Mouse (Mus musculus) neural tube, embryonic 13.5 days (tissue): ENCODE results near the gene Saysd1. TPM values are rescaled to one million over a fixed set of nuclear protein-coding genes. Genes with fewer than 3 reads are reported as not detected.
A peak's percentile ranks its signal among the peaks of the same experiment; 100 is the strongest.

Experiments used
- ATAC-seq: fragments of 200-750 bp; cut with Nextera tagmentation; 2 replicates; pipeline ENCODE4 v1.8.0; 2017; ENCODE audit warnings: low read depth, mild to moderate bottlenecking, moderate TSS enrichment, moderate library complexity
- H3K27ac ChIP-seq: fragments of 300-500 bp; sonication (generic); replicated peaks from 2 replicates; pipeline ENCODE4 v1.5.1; 2015; ENCODE audit warnings: moderate library complexity, mild to moderate bottlenecking, inconsistent platforms
- H3K27me3 ChIP-seq: fragments of 300-500 bp; sonication (generic); 2 replicates; pipeline ENCODE4 v1.6.1; 2015; ENCODE audit warnings: mild to moderate bottlenecking, inconsistent platforms
- H3K36me3 ChIP-seq: fragments of 300-500 bp; sonication (generic); 2 replicates; pipeline ENCODE4 v1.6.1; 2015; ENCODE audit warnings: mild to moderate bottlenecking, inconsistent platforms
- H3K4me1 ChIP-seq: fragments of 300-500 bp; sonication (generic); replicated peaks from 2 replicates; pipeline ENCODE4 v1.6.1; 2015; ENCODE audit warnings: inconsistent platforms
- H3K4me2 ChIP-seq: fragments of 300-500 bp; sonication (generic); 2 replicates; pipeline ENCODE4 v1.6.1; 2015; ENCODE audit warnings: inconsistent platforms, mild to moderate bottlenecking, moderate library complexity
- H3K4me3 ChIP-seq: fragments of 300-500 bp; sonication (generic); 2 replicates; pipeline ENCODE4 v1.5.1; 2015; ENCODE audit warnings: mild to moderate bottlenecking, inconsistent platforms
- H3K9ac ChIP-seq: fragments of 300-500 bp; sonication (generic); 2 replicates; pipeline ENCODE4 v1.6.1; 2015; ENCODE audit warnings: moderate library complexity, mild to moderate bottlenecking, inconsistent platforms
- H3K9me3 ChIP-seq: fragments of 300-500 bp; sonication (generic); 2 replicates; pipeline ENCODE4 v1.6.1; 2016; ENCODE audit warnings: inconsistent platforms
- WGBS: fragments of 180-500 bp; shearing (Covaris S2); methylation state at CpG from one replicate; pipeline ENCODE4 v1.1.7; 2015; 5-methylcytosine and 5-hydroxymethylcytosine counted together
- polyA plus RNA-seq: library from polyadenylated mRNA; unstranded; fragments of >200 nt; fragmentation: Nextera tagmentation; extraction: Ambion mirVana; gene quantifications from 2 replicates; pipeline ENCODE4 v1.2.1, GENCODE M21; 2015

Gene Saysd1
- 12.3 and 14.3 TPM in 2 replicates for polyA plus RNA-seq

DNA sequence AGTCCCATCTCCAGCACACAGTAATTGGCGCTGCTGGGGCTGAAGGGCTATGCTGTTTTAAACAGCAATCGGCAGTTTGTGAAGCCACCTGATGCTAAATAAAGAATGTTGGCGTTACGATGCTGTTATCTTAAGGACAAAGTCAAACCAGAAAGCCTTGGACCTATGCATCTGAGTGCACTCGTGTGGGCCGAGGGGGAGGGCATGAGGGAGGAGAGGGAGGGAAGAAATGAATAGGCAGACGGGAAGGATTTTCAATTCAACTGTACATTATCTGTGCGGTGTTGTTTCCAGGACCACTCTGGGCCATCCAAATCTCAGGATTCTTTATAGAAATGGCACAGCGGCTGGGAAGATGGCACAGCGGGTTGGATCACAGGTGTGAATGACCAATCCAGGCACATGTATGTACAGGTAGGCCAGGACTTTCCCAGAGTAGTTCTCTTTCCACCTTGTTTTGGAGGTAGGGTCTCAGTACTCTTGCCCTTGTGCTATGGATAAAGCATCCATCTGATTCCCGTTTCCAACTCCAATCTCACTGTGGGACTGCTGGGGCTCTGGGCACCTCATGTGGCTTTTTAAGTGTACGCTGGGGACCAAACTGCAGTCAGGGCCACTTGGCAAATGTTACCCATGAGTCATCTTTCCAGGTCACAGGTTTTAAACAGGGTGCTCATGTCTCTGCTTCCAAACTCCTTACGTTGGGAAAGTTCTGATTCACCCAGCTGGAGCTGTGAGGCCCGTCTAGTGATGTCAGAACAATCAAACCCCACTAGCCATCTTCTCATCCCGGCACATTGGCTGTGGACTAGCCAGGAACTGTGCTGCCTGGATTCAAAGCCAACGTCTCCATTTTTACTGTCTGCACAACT lies at the start of gene Saysd1:
Gene Saysd1, minus strand, starts transcription at position 51 of the 872 bp plus-strand sequence.
- H3K27me3 ChIP-seq: no peaks in the 10 kb centered on the region
- no peak for ATAC-seq
- H3K4me1 ChIP-seq: 0 out of 2 replicates have a peak, but pooled peaks cover under 1% of the 10 kb centered on the region
- H3K9me3 ChIP-seq: no peaks in the 10 kb centered on the region
- H3K4me3 ChIP-seq: no peak within 1 kb of the TSS
- 0 out of 2 replicates have a peak, but pooled peaks cover 5% of the 10 kb centered on the region for H3K36me3 ChIP-seq
- H3K27ac ChIP-seq: no peak within 1 kb of the TSS
- no peak within 1 kb of the TSS for H3K9ac ChIP-seq
- 84% methylated on average over 16 of the region's 16 CpGs for WGBS
- H3K4me2 ChIP-seq: no peak within 1 kb of the TSS

- H3K27me3 ChIP-seq: peaks cover 8% of the 10 kb centered on the region
- ATAC-seq: no peak
- H3K4me2 ChIP-seq: no peak overlapping the region
- H3K27ac ChIP-seq: no peak overlapping the region
- H3K36me3 ChIP-seq: no peaks in the 10 kb centered on the region
- peaks cover 25% of the 10 kb centered on the region for H3K4me1 ChIP-seq
- H3K9ac ChIP-seq: no peak overlapping the region
- 87% methylated on average over 9 of the region's 9 CpGs for WGBS
- H3K4me3 ChIP-seq: no peak overlapping the region
- H3K9me3 ChIP-seq: no peaks in the 10 kb centered on the region
These were observed 47.1 kb upstream of the Saysd1 start for GRCm38 (mm10) chr14:20185426-20185825.

DNA sequence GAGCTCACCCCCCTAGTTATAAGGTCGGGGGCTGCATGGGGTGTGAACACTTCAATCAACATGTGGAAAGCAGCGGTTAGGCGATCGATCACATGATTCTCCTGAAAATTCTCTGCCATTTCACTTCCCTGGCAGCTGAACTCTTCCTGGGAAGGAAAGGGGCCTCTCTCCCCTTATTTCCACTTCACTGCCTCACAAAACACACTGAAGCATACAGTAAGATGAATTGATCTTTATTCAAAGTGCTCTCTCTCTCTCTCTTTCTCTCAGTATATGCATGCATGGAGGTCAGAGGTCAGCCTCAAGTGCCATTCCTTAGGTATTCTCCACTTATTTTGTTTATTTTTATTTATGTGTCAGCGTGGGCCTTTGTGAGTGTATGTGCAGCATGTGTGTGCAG lies 45.4 kb upstream of the Saysd1 start:
- no peak overlapping the region for H3K4me2 ChIP-seq
- H3K36me3 ChIP-seq: no peaks in the 10 kb centered on the region
- ATAC-seq: no peak
- no peak overlapping the region for H3K27ac ChIP-seq
- peak overlapping the region; percentile 34; the same call in 1 of the 2 replicates for H3K9ac ChIP-seq
- no peak overlapping the region for H3K4me3 ChIP-seq
- H3K27me3 ChIP-seq: peaks cover 13% of the 10 kb centered on the region
- H3K4me1 ChIP-seq: peaks cover 40% of the 10 kb centered on the region
- WGBS: 35% methylated on average over 5 of the region's 5 CpGs
- H3K9me3 ChIP-seq: no peaks in the 10 kb centered on the region

GRCm38 (mm10) chr14:20182596-20182995 lies 44.3 kb upstream of the Saysd1 start:
- no peaks in the 10 kb centered on the region for H3K36me3 ChIP-seq
- H3K27ac ChIP-seq: no peak overlapping the region
- no peak overlapping the region for H3K9ac ChIP-seq
- H3K4me3 ChIP-seq: no peak overlapping the region
- WGBS: 72% methylated on average over 7 of the region's 7 CpGs
- ATAC-seq: no peak
- H3K9me3 ChIP-seq: no peaks in the 10 kb centered on the region
- H3K27me3 ChIP-seq: peaks cover 13% of the 10 kb centered on the region
- H3K4me1 ChIP-seq: peaks cover 50% of the 10 kb centered on the region
- no peak overlapping the region for H3K4me2 ChIP-seq

GRCm38 (mm10) chr14:20181466-20181921 lies 43.2 kb upstream of the Saysd1 start, which contains the start of gene Kcnk5:
Gene Kcnk5, minus strand, starts transcription at chr14:20181809.
- no peaks in the 10 kb centered on the region for H3K9me3 ChIP-seq
- H3K4me1 ChIP-seq: peaks cover 50% of the 10 kb centered on the region
- no peak within 1 kb of the TSS for H3K27ac ChIP-seq
- H3K9ac ChIP-seq: peak within 1 kb of the TSS; percentile 64
- no peaks in the 10 kb centered on the region for H3K36me3 ChIP-seq
- peak within 1 kb of the TSS; percentile 64 for H3K4me3 ChIP-seq
- peak; percentile 95 for ATAC-seq
- 0% methylated on average over 36 of the region's 36 CpGs for WGBS
- peaks cover 13% of the 10 kb centered on the region for H3K27me3 ChIP-seq
- peak within 1 kb of the TSS; percentile 96 for H3K4me2 ChIP-seq

DNA sequence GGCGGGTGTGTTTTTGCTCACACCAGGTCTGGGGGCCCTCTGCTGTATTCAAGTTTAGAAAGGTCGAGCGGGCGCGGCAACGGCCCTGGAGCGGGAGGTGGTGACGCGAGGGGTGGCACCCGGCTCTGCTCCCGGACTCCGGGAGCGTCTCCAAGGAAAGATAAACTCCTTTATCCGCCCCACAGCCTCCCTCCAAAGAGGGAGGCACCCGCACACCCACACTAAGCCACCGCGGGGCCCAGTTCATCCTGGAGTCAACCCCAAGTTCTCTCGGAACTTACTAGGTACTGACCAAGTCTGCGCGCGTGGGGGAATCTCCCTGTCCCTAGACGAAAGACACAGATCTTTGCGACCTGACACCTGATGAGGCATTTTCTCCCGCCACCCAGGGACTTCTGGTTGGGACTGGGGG lies 42.4 kb upstream of the Saysd1 start:
- ATAC-seq: 0 out of 2 replicates have a peak, but pooled peaks have one; percentile 6
- Histone ChIP-seq H3K9ac (peak overlapping the region; percentile 64), H3K27ac (no peak overlapping the region), H3K4me2 (peak overlapping the region; percentile 96), H3K36me3 (no peaks in the 10 kb centered on the region), H3K4me3 (peak overlapping the region; percentile 64), H3K4me1 (peaks cover 50% of the 10 kb centered on the region), H3K9me3 (no peaks in the 10 kb centered on the region), H3K27me3 (peaks cover 13% of the 10 kb centered on the region)
- WGBS: under 1% methylated on average over 24 of the region's 24 CpGs

DNA sequence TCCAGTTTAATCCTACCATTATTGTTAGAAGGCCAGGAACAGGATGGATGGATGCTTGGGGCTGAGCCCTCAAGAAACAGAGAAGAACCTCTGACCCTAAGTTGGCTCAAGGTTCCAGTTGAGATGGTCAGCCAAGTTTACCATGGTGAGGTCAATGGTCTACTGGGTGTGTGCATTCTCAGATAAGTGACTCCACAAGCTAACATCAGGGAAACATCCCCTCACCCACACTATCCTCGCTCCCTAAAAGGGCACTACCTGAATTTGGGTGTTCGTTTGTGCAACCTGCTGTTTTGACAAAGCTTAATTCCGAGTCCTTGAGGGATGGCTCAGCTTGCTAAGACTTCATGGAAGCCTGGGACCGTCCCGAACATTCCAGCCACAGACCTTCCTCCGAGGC lies 42.0 kb upstream of the Saysd1 start:
- no peak for ATAC-seq
- no peaks in the 10 kb centered on the region for H3K36me3 ChIP-seq
- H3K9me3 ChIP-seq: no peaks in the 10 kb centered on the region
- H3K4me2 ChIP-seq: peak overlapping the region; percentile 96
- no peak overlapping the region for H3K27ac ChIP-seq
- H3K27me3 ChIP-seq: peaks cover 13% of the 10 kb centered on the region
- peak overlapping the region; percentile 64 for H3K4me3 ChIP-seq
- 8% methylated on average over 6 of the region's 6 CpGs for WGBS
- peak overlapping the region; percentile 64; the same call in 1 of the 2 replicates for H3K9ac ChIP-seq
- peaks cover 50% of the 10 kb centered on the region for H3K4me1 ChIP-seq

- Histone ChIP-seq H3K4me1 (peaks cover 50% of the 10 kb centered on the region), H3K4me2 (peak overlapping the region; percentile 96), H3K27ac (no peak overlapping the region), H3K4me3 (peak overlapping the region; percentile 64), H3K9me3 (no peaks in the 10 kb centered on the region), H3K27me3 (peaks cover 13% of the 10 kb centered on the region), H3K9ac (0 out of 2 replicates have a peak overlapping the region, but pooled peaks have one; percentile 26), H3K36me3 (no peaks in the 10 kb centered on the region)
- ATAC-seq: no peak
- 68% methylated on average over 5 of the region's 5 CpGs for WGBS
These were observed 41.5 kb upstream of the Saysd1 start for GRCm38 (mm10) chr14:20179731-20180280.

GRCm38 (mm10) chr14:20179080-20179479 lies 40.7 kb upstream of the Saysd1 start:
- no peak overlapping the region for H3K9ac ChIP-seq
- no peak overlapping the region for H3K27ac ChIP-seq
- no peak for ATAC-seq
- 0 out of 2 replicates have a peak overlapping the region, but pooled peaks have one; percentile 64 for H3K4me3 ChIP-seq
- WGBS: 35% methylated on average over 3 of the region's 3 CpGs
- no peaks in the 10 kb centered on the region for H3K9me3 ChIP-seq
- peaks cover 49% of the 10 kb centered on the region for H3K4me1 ChIP-seq
- H3K27me3 ChIP-seq: peaks cover 13% of the 10 kb centered on the region
- H3K36me3 ChIP-seq: no peaks in the 10 kb centered on the region
- peak overlapping the region; percentile 96 for H3K4me2 ChIP-seq

GRCm38 (mm10) chr14:20178593-20178992 lies 40.3 kb upstream of the Saysd1 start:
- Histone ChIP-seq H3K27me3 (peaks cover 13% of the 10 kb centered on the region), H3K4me2 (peak overlapping the region; percentile 96; the same call in 1 of the 2 replicates), H3K4me1 (peaks cover 44% of the 10 kb centered on the region), H3K36me3 (no peaks in the 10 kb centered on the region), H3K9ac (no peak overlapping the region), H3K9me3 (no peaks in the 10 kb centered on the region), H3K27ac (no peak overlapping the region), H3K4me3 (no peak overlapping the region)
- WGBS: 12% methylated on average over 4 of the region's 4 CpGs
- no peak for ATAC-seq

DNA sequence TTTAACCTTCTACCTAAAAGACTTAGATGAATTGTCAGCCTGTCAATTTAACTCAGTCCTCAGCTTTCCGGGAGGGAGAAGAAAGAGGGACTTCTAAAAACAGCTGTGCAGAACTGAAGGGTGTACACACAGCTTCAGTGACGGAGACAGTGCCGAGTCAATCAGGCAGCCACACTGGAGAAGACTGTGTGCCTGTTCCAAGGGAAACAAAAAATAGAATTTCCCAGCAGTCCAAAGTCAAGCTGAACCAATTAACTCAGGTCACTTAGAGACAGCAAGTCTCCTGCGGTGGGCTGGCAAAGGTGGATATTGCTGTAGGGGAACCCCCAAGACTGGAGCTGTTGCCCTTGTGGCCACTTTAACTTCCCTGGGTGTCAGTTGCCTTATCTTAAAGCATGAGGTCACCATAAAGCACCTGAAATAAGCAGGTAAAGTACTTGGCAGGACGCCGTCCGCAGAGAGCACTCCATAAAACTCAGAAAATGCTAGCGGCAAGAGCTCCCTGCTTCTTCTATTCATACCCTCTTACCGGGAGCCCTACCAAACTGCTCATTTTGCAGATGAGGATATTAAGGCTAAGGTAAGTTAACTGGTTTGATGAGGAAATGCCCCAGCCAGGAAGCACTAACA lies 39.3 kb upstream of the Saysd1 start:
- H3K36me3 ChIP-seq: no peaks in the 10 kb centered on the region
- peaks cover 13% of the 10 kb centered on the region for H3K27me3 ChIP-seq
- ATAC-seq: no peak
- no peak overlapping the region for H3K4me3 ChIP-seq
- H3K4me2 ChIP-seq: no peak overlapping the region
- no peak overlapping the region for H3K27ac ChIP-seq
- no peak overlapping the region for H3K9ac ChIP-seq
- H3K4me1 ChIP-seq: peaks cover 39% of the 10 kb centered on the region
- WGBS: 83% methylated on average over 9 of the region's 9 CpGs
- no peaks in the 10 kb centered on the region for H3K9me3 ChIP-seq

DNA sequence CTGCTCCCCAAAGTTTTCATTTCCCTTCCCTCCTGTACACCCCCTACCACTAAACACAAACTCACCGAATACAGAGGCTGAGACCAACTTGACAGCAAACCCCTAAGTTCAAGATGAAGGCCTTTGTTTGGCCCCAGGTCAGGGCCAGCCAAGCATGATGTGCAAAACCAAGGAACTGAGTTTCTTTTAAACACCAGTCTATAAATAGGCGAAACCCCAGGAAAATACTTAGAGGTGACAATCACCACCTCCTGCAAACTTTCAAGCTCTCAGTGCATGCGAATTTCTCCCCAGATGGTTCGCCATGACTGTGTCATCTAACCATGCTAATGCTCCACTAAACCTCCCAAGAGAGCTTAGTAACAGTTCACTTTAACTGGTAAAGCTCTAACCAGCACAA lies 37.4 kb upstream of the Saysd1 start:
- H3K9ac ChIP-seq: no peak overlapping the region
- H3K4me2 ChIP-seq: no peak overlapping the region
- no peak overlapping the region for H3K4me3 ChIP-seq
- H3K36me3 ChIP-seq: no peaks in the 10 kb centered on the region
- peaks cover 8% of the 10 kb centered on the region for H3K27me3 ChIP-seq
- no peak overlapping the region for H3K27ac ChIP-seq
- ATAC-seq: no peak
- peaks cover 38% of the 10 kb centered on the region for H3K4me1 ChIP-seq
- no peaks in the 10 kb centered on the region for H3K9me3 ChIP-seq
- WGBS: 94% methylated on average over 4 of the region's 4 CpGs
